Mouse (Mus musculus) CH12.LX (cell line): ENCODE measurements at regions not wholly inside any gene's neighbourhood (a gene's known extent, or its start where the extent isn't known, plus 50 kb on each side); places are given as distances from the start of the nearest gene placed in this dataset.

Experiments
- DNase-seq: peaks from one replicate; pipeline ENCODE4 v3.0.0-alpha.2; 2013; ENCODE audit errors: extremely low read depth
- H3K27ac ChIP-seq: 2 replicates; pipeline ENCODE4 v1.5.1; 2012; ENCODE audit warnings: low read depth, mild to moderate bottlenecking, control low read depth, moderate library complexity; ENCODE audit not compliant: insufficient read depth
- H3K27me3 ChIP-seq: replicated peaks from 2 replicates; pipeline ENCODE3; 2012; ENCODE audit warnings: inconsistent platforms
- H3K36me3 ChIP-seq, 2 experiments: replicated peaks in 1 of 2; 2 replicates each; pipeline versions ENCODE3 to v1.6.1; 2012; ENCODE audit warnings: inconsistent platforms in 1 of 2, low read length in 1 of 2, mild to moderate bottlenecking in 1 of 2, mixed read lengths in 1 of 2, moderate library complexity in 1 of 2; ENCODE audit not compliant: control insufficient read depth in 1 of 2, insufficient read depth in 1 of 2
- H3K4me1 ChIP-seq, 2 experiments: 2 replicates each; pipeline ENCODE4 v1.6.1; 2012; ENCODE audit warnings: inconsistent platforms in 1 of 2, moderate library complexity in 1 of 2; ENCODE audit not compliant: insufficient read depth in 2 of 2, control insufficient read depth in 1 of 2
- H3K4me2 ChIP-seq: 2 replicates; pipeline ENCODE4 v1.6.1; 2012; ENCODE audit warnings: low read depth, mild to moderate bottlenecking, control low read depth; ENCODE audit not compliant: poor library complexity, insufficient read depth, severe bottlenecking
- H3K4me3 ChIP-seq, 3 experiments: fragments of 150-350 bp in 1 of 3; sonication (generic) in 1 of 3; replicated peaks in 1 of 3; 2 replicates each; pipeline versions ENCODE3 to v1.5.1; 2011 to 2012; ENCODE audit warnings: low read depth in 2 of 3, low read length in 2 of 3, mild to moderate bottlenecking in 2 of 3, moderate library complexity in 2 of 3, control low read depth in 1 of 3, improper control_type of control experiment in 1 of 3, inconsistent platforms in 1 of 3, mixed read lengths in 1 of 3; ENCODE audit not compliant: poor library complexity in 1 of 3
- H3K79me2 ChIP-seq: replicated peaks from 2 replicates; pipeline ENCODE4 v1.6.1; 2012; ENCODE audit warnings: mild to moderate bottlenecking, moderate library complexity; ENCODE audit not compliant: control insufficient read depth, poor library complexity, insufficient read depth, severe bottlenecking; ENCODE audit errors: extremely low read depth
- H3K9ac ChIP-seq: 2 replicates; pipeline ENCODE4 v1.6.1; 2012; ENCODE audit warnings: low read depth, mild to moderate bottlenecking, control low read depth, moderate library complexity; ENCODE audit not compliant: insufficient read depth
- H3K9me3 ChIP-seq: replicated peaks from 2 replicates; pipeline ENCODE3; 2012; ENCODE audit warnings: low read length, inconsistent platforms, mixed read lengths
- CHD2 ChIP-seq: IDR thresholded peaks from 2 replicates; pipeline ENCODE4 v1.6.1; 2011; ENCODE audit warnings: low read length, improper control_type of control experiment
- CTCF ChIP-seq, 2 experiments: IDR thresholded peaks in 1 of 2; conservative IDR thresholded peaks in 1 of 2; 2 replicates each; pipeline ENCODE4 v1.5.1; 2011 to 2012; ENCODE audit warnings: low read depth in 2 of 2, low read length in 2 of 2, improper control_type of control experiment in 1 of 2, inconsistent platforms in 1 of 2, mild to moderate bottlenecking in 1 of 2, moderate library complexity in 1 of 2
- EP300 ChIP-seq: IDR thresholded peaks from 2 replicates; pipeline ENCODE4 v1.6.1; 2011; ENCODE audit warnings: low read length, improper control_type of control experiment
- ETS1 ChIP-seq: conservative IDR thresholded peaks from 2 replicates; pipeline ENCODE4 v1.6.1; 2012; ENCODE audit warnings: low read depth, mild to moderate bottlenecking, inconsistent platforms, low read length, improper control_type of control experiment, moderate library complexity
- GABPA ChIP-seq: IDR thresholded peaks from 2 replicates; pipeline ENCODE4 v1.6.1; 2012; ENCODE audit warnings: low read depth, low read length, improper control_type of control experiment, inconsistent platforms; ENCODE audit not compliant: insufficient replicate concordance
- HCFC1 ChIP-seq: IDR thresholded peaks from 2 replicates; pipeline ENCODE4 v1.6.1; 2012; ENCODE audit warnings: low read depth, mild to moderate bottlenecking, inconsistent platforms, low read length, improper control_type of control experiment
- JUN ChIP-seq: IDR thresholded peaks from 2 replicates; pipeline ENCODE4 v1.6.1; 2011; ENCODE audit warnings: low read depth, mild to moderate bottlenecking, low read length, improper control_type of control experiment, moderate library complexity; ENCODE audit not compliant: insufficient read depth
- JUND ChIP-seq: conservative IDR thresholded peaks from 2 replicates; pipeline ENCODE4 v1.6.1; 2011; ENCODE audit warnings: low read depth, low read length, improper control_type of control experiment
- KAT2A ChIP-seq: IDR thresholded peaks from 2 replicates; pipeline ENCODE4 v1.6.1; 2012; ENCODE audit warnings: low read length, improper control_type of control experiment, inconsistent platforms; ENCODE audit not compliant: insufficient replicate concordance
- MAFK ChIP-seq: IDR thresholded peaks from 2 replicates; pipeline ENCODE4 v1.6.1; 2011; ENCODE audit warnings: low read length, improper control_type of control experiment; ENCODE audit not compliant: insufficient replicate concordance
- MAZ ChIP-seq: IDR thresholded peaks from 2 replicates; pipeline ENCODE4 v1.6.1; 2012; ENCODE audit warnings: low read depth, mild to moderate bottlenecking, inconsistent platforms, low read length, improper control_type of control experiment, moderate library complexity
- MYC ChIP-seq: IDR thresholded peaks from 2 replicates; pipeline ENCODE4 v1.6.1; 2011; ENCODE audit warnings: low read depth, mild to moderate bottlenecking, improper control_type of control experiment, low read length
- NRF1 ChIP-seq: IDR thresholded peaks from 2 replicates; pipeline ENCODE4 v1.6.1; 2014; ENCODE audit warnings: low read depth, mild to moderate bottlenecking, inconsistent platforms, low read length, improper control_type of control experiment, moderate library complexity
- PAX5 ChIP-seq: IDR thresholded peaks from 2 replicates; pipeline ENCODE4 v1.6.1; 2012; ENCODE audit warnings: low read length, inconsistent platforms, mixed read lengths
- POLR2A ChIP-seq: IDR thresholded peaks from 2 replicates; pipeline ENCODE4 v1.6.1; 2011; ENCODE audit warnings: low read depth, mild to moderate bottlenecking, improper control_type of control experiment, low read length
- POLR2AphosphoS2 ChIP-seq: IDR thresholded peaks from 2 replicates; pipeline ENCODE4 v1.6.1; 2011; ENCODE audit warnings: low read depth, low read length, improper control_type of control experiment
- RAD21 ChIP-seq: IDR thresholded peaks from 2 replicates; pipeline ENCODE4 v1.6.1; 2011; ENCODE audit warnings: low read depth, mild to moderate bottlenecking, low read length, improper control_type of control experiment, moderate library complexity
- SIN3A ChIP-seq: IDR thresholded peaks from 2 replicates; pipeline ENCODE4 v1.6.1; 2012; ENCODE audit warnings: low read length, improper control_type of control experiment, inconsistent platforms
- SMC3 ChIP-seq: IDR thresholded peaks from 2 replicates; pipeline ENCODE4 v1.6.1; 2011; ENCODE audit warnings: low read depth, low read length, improper control_type of control experiment
- TBP ChIP-seq: conservative IDR thresholded peaks from 2 replicates; pipeline ENCODE4 v1.6.1; 2011; ENCODE audit warnings: low read depth, low read length, improper control_type of control experiment
- USF1 ChIP-seq: IDR thresholded peaks from 2 replicates; pipeline ENCODE4 v1.6.1; 2014; ENCODE audit warnings: low read depth, mild to moderate bottlenecking, inconsistent platforms, low read length, improper control_type of control experiment
- ZKSCAN1 ChIP-seq: IDR thresholded peaks from 2 replicates; pipeline ENCODE4 v1.6.1; 2012; ENCODE audit warnings: low read depth, inconsistent platforms, low read length, improper control_type of control experiment, borderline replicate concordance
- ZMIZ1 ChIP-seq: IDR thresholded peaks from 2 replicates; pipeline ENCODE4 v1.6.1; 2012; ENCODE audit warnings: low read depth, mild to moderate bottlenecking, inconsistent platforms, low read length, improper control_type of control experiment
- dilution Hi-C: fragments of 300-500 bp; cut with MboI; formaldehyde crosslinking; loops from 2 replicates; pipeline ENCODE4 v1.14.3; 2020; ENCODE audit warnings: low sequenced_read_pairs; ENCODE audit not compliant: extremely low pct_unique_long_range_greater_than_20kb, extremely low pct_ligation_motif_present
- in situ Hi-C: fragments of 300-500 bp; cut with MboI; formaldehyde crosslinking; loops from 3 replicates; pipeline ENCODE4 v1.14.3; 2019; ENCODE audit warnings: low sequenced_read_pairs, low pct_ligation_motif_present, low pct_unique_long_range_greater_than_20kb, mixed read lengths

GRCm38 (mm10) chr5:24255421-24255820 lies 90.7 kb downstream of the Nupl2 start:
- TF ChIP-seq ETS1 = no peak
- no peak for TF ChIP-seq POLR2AphosphoS2
- no peak for TF ChIP-seq JUND
- TF ChIP-seq MAZ = no peak
- no peak for TF ChIP-seq ZMIZ1
- no peak for TF ChIP-seq HCFC1
- no peak for TF ChIP-seq CHD2
- no peak for TF ChIP-seq POLR2A
- DNase-seq = no peak

GRCm38 (mm10) chr5:24261098-24261497 lies 90.3 kb downstream of the Kcnh2 start:
- no peaks in the 10 kb centered on the region for H3K27me3 ChIP-seq
- peak; percentile 78 for DNase-seq
- no peaks in the 10 kb centered on the region for H3K36me3 ChIP-seq
- in situ Hi-C loops (loop anchor here (10.0 to 25.0 kb wide), 2 partner anchors 104 to 374 kb away; partner anchors contain the start of gene Nos3), dilution Hi-C loops (no loop called here)
- no peak overlapping the region for H3K9ac ChIP-seq
- H3K4me3 ChIP-seq = no peak overlapping the region
- no peak overlapping the region for H3K27ac ChIP-seq
- TF ChIP-seq MYC = peak; percentile 47; the same call in 1 of the 2 replicates
- TF ChIP-seq KAT2A = no peak
- peak; percentile 61 for TF ChIP-seq RAD21
- no peak for TF ChIP-seq SIN3A
- peak; percentile 60 to 82 for TF ChIP-seq CTCF (conservative IDR thresholded peaks at IDR 0.05 in 1 of 2, IDR thresholded peaks at IDR 0.05 in 1 of 2; ENCODE audit: low read depth in 2 of 2, low read length in 2 of 2)
- no peak for TF ChIP-seq ZKSCAN1
- TF ChIP-seq JUN = no peak
- peak; percentile 75 for TF ChIP-seq SMC3
- H3K4me2 ChIP-seq = no peak overlapping the region
- H3K9me3 ChIP-seq = peaks cover 8% of the 10 kb centered on the region
- H3K79me2 ChIP-seq = no peaks in the 10 kb centered on the region
- peaks cover 11 to 32% of the 10 kb centered on the region in 2 experiments for H3K4me1 ChIP-seq

More at GRCm38 (mm10) chr5:24255421-24255820, 90.7 kb downstream of the Nupl2 start:
- H3K9ac ChIP-seq = no peak overlapping the region
- H3K79me2 ChIP-seq = no peaks in the 10 kb centered on the region
- no peaks in the 10 kb centered on the region for H3K36me3 ChIP-seq
- in situ Hi-C loops (loop anchor here (25.0 kb wide), 1 partner anchor 368 kb away; no protein-coding TSS in a partner anchor), dilution Hi-C loops (no loop called here)
- no peak overlapping the region for H3K4me3 ChIP-seq
- H3K4me1 ChIP-seq = no peaks in the 10 kb centered on the region
- peaks cover 8% of the 10 kb centered on the region for H3K9me3 ChIP-seq
- H3K27me3 ChIP-seq = no peaks in the 10 kb centered on the region
- no peak overlapping the region for H3K4me2 ChIP-seq
- H3K27ac ChIP-seq = no peak overlapping the region

- no peak overlapping the region for H3K4me3 ChIP-seq
- no peaks in the 10 kb centered on the region for H3K79me2 ChIP-seq
- H3K27ac ChIP-seq = no peak overlapping the region
- H3K4me2 ChIP-seq = no peak overlapping the region
- H3K9me3 ChIP-seq = peaks cover 8% of the 10 kb centered on the region
- no peak overlapping the region for H3K9ac ChIP-seq
- H3K27me3 ChIP-seq = no peaks in the 10 kb centered on the region
- DNase-seq = peak; percentile 15
- TF ChIP-seq POLR2AphosphoS2 (no peak), EP300 (no peak), CTCF (conservative IDR thresholded peaks at IDR 0.05 in 1 of 2, IDR thresholded peaks at IDR 0.05 in 1 of 2; ENCODE audit: low read depth in 2 of 2, low read length in 2 of 2) (no peak), NRF1 (no peak), USF1 (no peak), PAX5 (no peak), MAFK (no peak), TBP (no peak), GABPA (no peak)
- TF ChIP-seq, all 38 proteins: peak for 0
- dilution Hi-C loops = no loop called here
- Histone ChIP-seq H3K4me1 (peaks cover 11 to 37% of the 10 kb centered on the region in 2 experiments), H3K36me3 (no peaks in the 10 kb centered on the region)
- in situ Hi-C loops = loop anchor here (10.0 to 25.0 kb wide), 2 partner anchors 103 to 375 kb away; partner anchors contain the start of gene Nos3
Measured at GRCm38 (mm10) chr5:24262146-24262545, 89.3 kb downstream of the Kcnh2 start.
